Mouse (Mus musculus) liver, embryonic 14.5 days (tissue): ENCODE results near the gene Gse1.

Source experiments
- CTCF ChIP-seq: IDR thresholded peaks from 2 replicates; pipeline ENCODE4 v1.5.1; 2016; ENCODE audit warnings: antibody characterized with exemption, low read depth, control low read depth
- EP300 ChIP-seq: IDR thresholded peaks from 2 replicates; pipeline ENCODE4 v1.6.1; 2016; ENCODE audit warnings: antibody characterized with exemption, low read depth

DNA sequence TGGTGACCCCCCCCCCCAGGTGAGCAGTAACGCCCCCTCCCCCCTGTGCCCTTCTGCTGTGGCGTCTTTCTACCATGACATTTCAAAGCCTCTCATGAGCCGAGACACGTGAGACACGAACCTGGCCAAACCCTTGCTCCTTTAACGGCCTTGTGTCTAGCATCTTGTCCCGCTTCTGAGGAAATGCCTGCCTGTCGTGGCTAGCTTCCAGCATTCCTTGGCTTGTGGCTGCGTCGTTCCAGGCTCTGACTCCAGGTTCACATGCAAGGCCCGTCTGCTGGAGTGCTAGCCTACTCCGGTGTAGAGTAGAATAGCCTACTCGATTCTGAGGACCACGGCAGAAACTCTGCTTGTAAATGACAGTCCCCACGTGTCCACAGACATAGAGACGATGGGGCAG, 150.1 kb downstream of the Gse1 start:
- no peak for TF ChIP-seq CTCF
- no peak for TF ChIP-seq EP300
